Mouse (Mus musculus) lung, adult 2 months (tissue): Measurements from ENCODE around the gene Prkag3.

Experiments
- CTCF ChIP-seq: fragments of 200-500 bp; IDR thresholded peaks from 2 replicates; pipeline ENCODE4 v1.5.1; 2011; ENCODE audit warnings: mild to moderate bottlenecking, low read length, control low read depth; ENCODE audit not compliant: insufficient read depth
- POLR2A ChIP-seq: fragments of 200-500 bp; IDR thresholded peaks from 2 replicates; pipeline ENCODE4 v1.6.1; 2011; ENCODE audit warnings: low read depth, mild to moderate bottlenecking, control low read depth, low read length, borderline replicate concordance; ENCODE audit errors: extremely low read depth

- TF ChIP-seq CTCF (peak; percentile 46), POLR2A (no peak)
These were observed at the start of gene Prkag3 for GRCm38 (mm10) chr1:74748643-74749271.
